Mouse (Mus musculus): ENCODE data around the gene Apaf1. TPM values are rescaled to one million over a fixed set of nuclear protein-coding genes. Genes with fewer than 3 reads are reported as not detected.

The Apaf1 gene
- polyA plus RNA-seq, 1 experiment from 2014 or later = 14.1 TPM

DNA sequence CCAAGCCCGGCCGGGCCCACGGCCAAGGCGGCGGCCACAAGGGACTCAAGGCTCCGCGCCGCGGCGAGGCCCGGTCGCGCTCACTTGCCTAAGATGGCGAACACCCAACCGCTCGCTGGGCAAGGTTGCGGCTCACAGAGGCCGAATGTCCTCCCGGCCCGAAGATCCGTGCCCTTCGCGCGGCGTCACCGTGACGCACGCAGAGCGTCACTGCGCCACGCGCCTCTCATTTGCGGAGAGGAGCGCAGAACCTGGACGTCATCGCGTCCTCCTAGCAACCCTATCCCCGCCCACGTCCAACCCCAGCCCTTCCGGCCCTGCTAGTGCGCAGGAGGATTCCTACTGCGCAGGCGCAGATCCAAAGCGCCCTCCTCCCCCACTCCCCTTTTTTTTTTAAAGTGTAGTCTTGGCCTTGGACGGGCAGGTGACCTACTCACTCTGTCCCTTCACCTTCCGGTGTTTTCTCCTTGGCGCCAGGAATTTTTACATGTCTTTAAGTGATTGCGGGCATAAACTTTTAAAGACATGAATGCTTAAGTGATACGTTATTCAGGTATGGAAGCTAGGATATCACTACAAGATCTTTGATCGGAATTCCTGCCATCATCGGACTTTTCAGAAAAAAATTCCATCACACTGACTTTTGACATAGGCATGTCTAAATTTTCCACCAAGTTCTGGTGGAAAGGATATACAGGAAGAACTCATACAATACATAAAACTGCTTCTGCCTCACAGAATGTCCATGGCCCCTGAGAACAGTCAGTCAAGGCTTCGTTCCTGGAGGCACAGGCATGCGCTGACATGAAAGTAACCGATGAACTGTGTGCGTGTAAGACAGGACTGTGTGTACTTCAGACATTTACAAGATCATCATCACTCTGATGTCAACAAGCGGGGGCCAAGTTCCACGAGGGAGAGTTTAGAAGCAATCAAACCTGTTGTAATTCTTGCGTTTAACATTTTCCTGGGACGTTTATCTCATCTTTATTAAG, 41.6 kb upstream of the Apaf1 start, which contains the start of gene Slc25a3:
Gene Slc25a3 (minus strand): TSS at position 232 of the 995 bp plus-strand sequence.
- peak within 1 kb of the TSS; percentile 79 for H3K4me3 ChIP-seq (replicated peaks; ENCODE audit: low read depth, low read length)
- H3K36me3 ChIP-seq (ENCODE audit: insufficient read depth, low read length) = peaks cover 16% of the 10 kb centered on the region
- no peaks in the 10 kb centered on the region for H3K9me3 ChIP-seq (replicated peaks; ENCODE audit: low read length)
- H3K4me1 ChIP-seq (replicated peaks; ENCODE audit: insufficient read depth, low read length) = 0 out of 2 replicates have a peak, but pooled peaks cover 5% of the 10 kb centered on the region
- peak; percentile 99 for ATAC-seq (replicated peaks; ENCODE audit: low FRiP score, low read depth)
- no peak for TF ChIP-seq CTCF (IDR thresholded peaks at IDR 0.05; ENCODE audit: low read depth)
- H3K9ac ChIP-seq (ENCODE audit: low read depth, low read length) = peak within 1 kb of the TSS; percentile 88
- DNase-seq (ENCODE audit: low spot score) = peak; percentile 98
- 8% methylated on average over 58 of the region's 59 CpGs for WGBS
- peak within 1 kb of the TSS; percentile 93 for H3K27ac ChIP-seq
- no peaks in the 10 kb centered on the region for H3K27me3 ChIP-seq (ENCODE audit: insufficient read depth, low read length)
- H3K4me2 ChIP-seq (ENCODE audit: low read length) = peak within 1 kb of the TSS; percentile 66

GRCm38 (mm10) chr10:91123281-91123827, 40.8 kb upstream of the Apaf1 start:
- peak; percentile 57 for ATAC-seq (replicated peaks; ENCODE audit: low FRiP score, low read depth)
- Histone ChIP-seq H3K27ac (peak overlapping the region; percentile 93), H3K36me3 (ENCODE audit: insufficient read depth, low read length) (peaks cover 24% of the 10 kb centered on the region), H3K4me2 (ENCODE audit: low read length) (peak overlapping the region; percentile 66), H3K4me3 (replicated peaks; ENCODE audit: low read depth, low read length) (peak overlapping the region; percentile 79), H3K27me3 (ENCODE audit: insufficient read depth, low read length) (no peaks in the 10 kb centered on the region), H3K9me3 (replicated peaks; ENCODE audit: low read length) (no peaks in the 10 kb centered on the region), H3K9ac (ENCODE audit: low read depth, low read length) (peak overlapping the region; percentile 88), H3K4me1 (replicated peaks; ENCODE audit: insufficient read depth, low read length) (0 out of 2 replicates have a peak, but pooled peaks cover 5% of the 10 kb centered on the region)
- no peak for TF ChIP-seq CTCF (IDR thresholded peaks at IDR 0.05; ENCODE audit: low read depth)
- DNase-seq (ENCODE audit: low spot score) = peak; percentile 40
- under 1% methylated on average over 37 of the region's 44 CpGs for WGBS

- DNase-seq (ENCODE audit: low spot score) (no peak), ATAC-seq (replicated peaks; ENCODE audit: low FRiP score, low read depth) (no peak)
- Histone ChIP-seq H3K4me1 (replicated peaks; ENCODE audit: insufficient read depth, low read length) (0 out of 2 replicates have a peak, but pooled peaks cover 5% of the 10 kb centered on the region), H3K9me3 (replicated peaks; ENCODE audit: low read length) (no peaks in the 10 kb centered on the region), H3K36me3 (ENCODE audit: insufficient read depth, low read length) (peaks cover 30% of the 10 kb centered on the region), H3K4me2 (ENCODE audit: low read length) (peak overlapping the region; percentile 66), H3K4me3 (replicated peaks; ENCODE audit: low read depth, low read length) (peak overlapping the region; percentile 79), H3K27ac (peak overlapping the region; percentile 93; the same call in 1 of the 2 replicates), H3K27me3 (ENCODE audit: insufficient read depth, low read length) (no peaks in the 10 kb centered on the region), H3K9ac (ENCODE audit: low read depth, low read length) (peak overlapping the region; percentile 88)
- WGBS = 17% methylated on average over 6 of the region's 6 CpGs
- no peak for TF ChIP-seq CTCF (IDR thresholded peaks at IDR 0.05; ENCODE audit: low read depth)
Observed at GRCm38 (mm10) chr10:91122646-91123045, 40.1 kb upstream of the Apaf1 start.

DNA sequence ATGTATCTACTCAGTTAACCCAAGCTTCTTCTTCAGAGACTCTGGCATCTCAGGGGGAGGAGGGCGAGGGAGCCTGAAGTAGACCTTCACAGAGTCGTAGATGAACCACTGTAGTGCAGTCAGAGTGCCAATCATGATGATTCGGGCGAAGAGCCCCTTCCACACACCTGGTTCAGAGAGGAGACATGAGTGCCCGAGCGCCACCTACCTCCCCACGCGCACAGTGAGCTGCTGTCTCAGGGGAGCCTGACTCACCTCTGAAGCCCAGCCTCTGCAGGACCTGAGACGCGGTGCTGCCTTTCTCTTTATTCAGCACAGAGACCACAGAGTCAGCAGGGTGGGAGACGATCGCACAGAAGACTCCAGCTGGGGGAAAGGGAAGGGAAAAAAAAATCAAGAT, 34.4 kb upstream of the Apaf1 start:
- no peaks in the 10 kb centered on the region for H3K27me3 ChIP-seq (ENCODE audit: insufficient read depth, low read length)
- no peak for TF ChIP-seq CTCF (IDR thresholded peaks at IDR 0.05; ENCODE audit: low read depth)
- no peaks in the 10 kb centered on the region for H3K4me1 ChIP-seq (replicated peaks; ENCODE audit: insufficient read depth, low read length)
- no peak overlapping the region for H3K4me3 ChIP-seq (replicated peaks; ENCODE audit: low read depth, low read length)
- no peak for DNase-seq (ENCODE audit: low spot score)
- WGBS = 92% methylated on average over 12 of the region's 12 CpGs
- no peak overlapping the region for H3K27ac ChIP-seq
- H3K9me3 ChIP-seq (replicated peaks; ENCODE audit: low read length) = no peaks in the 10 kb centered on the region
- H3K36me3 ChIP-seq (ENCODE audit: insufficient read depth, low read length) = peaks cover 70% of the 10 kb centered on the region
- ATAC-seq (replicated peaks; ENCODE audit: low FRiP score, low read depth) = no peak
- no peak overlapping the region for H3K9ac ChIP-seq (ENCODE audit: low read depth, low read length)
- no peak overlapping the region for H3K4me2 ChIP-seq (ENCODE audit: low read length)

DNA sequence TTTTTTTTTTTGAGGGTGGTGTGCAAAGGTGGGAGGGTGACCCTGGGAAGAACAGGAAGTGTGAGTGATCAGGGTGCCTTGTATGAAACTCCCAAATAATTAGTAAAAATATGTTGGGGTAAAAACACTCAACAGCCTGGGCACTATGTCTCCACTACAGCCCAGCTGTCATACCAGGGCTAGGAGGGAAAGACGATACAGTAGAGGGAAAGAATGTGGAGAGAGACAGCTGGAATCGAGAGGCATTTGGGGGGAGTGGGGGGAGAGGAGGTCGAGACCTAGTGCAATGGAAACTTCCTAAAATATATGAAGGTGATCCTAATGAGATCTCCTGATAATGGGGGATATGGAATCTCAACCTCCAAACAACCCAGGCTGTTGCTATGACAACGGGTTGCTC, 27.3 kb upstream of the Apaf1 start:
- no peak overlapping the region for H3K4me2 ChIP-seq (ENCODE audit: low read length)
- no peak overlapping the region for H3K9ac ChIP-seq (ENCODE audit: low read depth, low read length)
- no peak for TF ChIP-seq CTCF (IDR thresholded peaks at IDR 0.05; ENCODE audit: low read depth)
- no peak overlapping the region for H3K27ac ChIP-seq
- peaks cover 18% of the 10 kb centered on the region for H3K36me3 ChIP-seq (ENCODE audit: insufficient read depth, low read length)
- H3K4me3 ChIP-seq (replicated peaks; ENCODE audit: low read depth, low read length) = no peak overlapping the region
- ATAC-seq (replicated peaks; ENCODE audit: low FRiP score, low read depth) = no peak
- H3K9me3 ChIP-seq (replicated peaks; ENCODE audit: low read length) = no peaks in the 10 kb centered on the region
- H3K27me3 ChIP-seq (ENCODE audit: insufficient read depth, low read length) = no peaks in the 10 kb centered on the region
- DNase-seq (ENCODE audit: low spot score) = no peak
- 59% methylated on average over 4 of the region's 4 CpGs for WGBS
- H3K4me1 ChIP-seq (replicated peaks; ENCODE audit: insufficient read depth, low read length) = no peaks in the 10 kb centered on the region

DNA sequence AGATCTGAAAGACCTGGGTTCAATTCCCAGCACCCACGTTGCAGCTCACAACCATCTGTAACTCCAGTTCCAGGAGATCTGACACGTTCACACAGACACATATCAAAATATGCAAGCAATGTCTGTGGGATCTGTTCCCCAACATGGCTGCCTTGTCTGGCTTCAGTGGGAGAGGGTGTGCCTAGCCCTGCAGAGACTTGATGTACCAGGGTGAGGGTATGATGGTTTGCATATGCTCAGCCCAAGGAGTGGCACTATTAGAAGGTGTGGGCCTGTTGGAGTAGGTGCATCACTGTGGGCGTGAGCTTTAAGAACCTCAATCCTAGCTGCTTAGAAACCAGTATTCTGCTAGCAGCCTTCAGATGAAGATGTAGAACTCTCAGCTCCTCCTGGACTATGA, 23.4 kb upstream of the Apaf1 start:
- Histone ChIP-seq H3K27me3 (ENCODE audit: insufficient read depth, low read length) (no peaks in the 10 kb centered on the region), H3K27ac (no peak overlapping the region), H3K4me3 (replicated peaks; ENCODE audit: low read depth, low read length) (no peak overlapping the region), H3K9me3 (replicated peaks; ENCODE audit: low read length) (no peaks in the 10 kb centered on the region), H3K36me3 (ENCODE audit: insufficient read depth, low read length) (peaks cover 8% of the 10 kb centered on the region; the same call in 1 of the 2 replicates), H3K4me2 (ENCODE audit: low read length) (no peak overlapping the region), H3K4me1 (replicated peaks; ENCODE audit: insufficient read depth, low read length) (no peaks in the 10 kb centered on the region), H3K9ac (ENCODE audit: low read depth, low read length) (no peak overlapping the region)
- WGBS = 86% methylated on average over 3 of the region's 3 CpGs
- no peak for ATAC-seq (replicated peaks; ENCODE audit: low FRiP score, low read depth)
- no peak for TF ChIP-seq CTCF (IDR thresholded peaks at IDR 0.05; ENCODE audit: low read depth)
- no peak for DNase-seq (ENCODE audit: low spot score)
